Mouse (Mus musculus): ENCODE measurements around the gene Enpp7. TPM values are rescaled to one million over a fixed set of nuclear protein-coding genes. Genes with fewer than 3 reads are reported as not detected.

Enpp7 gene
- 1.9 TPM for polyA plus RNA-seq (2014; fragmentation: Illumina TruSeq; extraction: RNeasy Lipid Tissue Mini Kit (QIAGEN cat#74804); ENCODE audit: low replicate concordance)

DNA sequence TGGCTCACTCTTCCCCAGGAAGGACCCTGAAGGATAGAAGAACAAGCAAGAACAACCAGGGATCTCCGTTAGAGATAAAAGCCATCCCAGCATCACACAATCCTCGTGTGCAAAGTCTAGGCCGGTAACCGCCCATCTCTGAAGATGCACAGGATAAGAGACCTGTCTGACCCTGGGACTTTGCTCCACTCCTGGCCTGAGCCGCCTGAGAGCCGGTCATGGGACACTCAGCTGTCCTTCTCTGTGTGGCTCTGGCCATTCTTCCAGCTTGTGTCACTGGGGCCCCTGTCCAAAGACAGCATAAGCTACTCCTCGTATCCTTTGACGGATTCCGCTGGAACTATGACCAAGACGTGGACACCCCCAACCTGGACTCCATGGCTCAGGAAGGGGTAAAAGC is at the start of gene Enpp7:
TSS of gene Enpp7 (plus strand) at position 190 of the 400 bp plus-strand sequence.

GRCm38 (mm10) chr11:119022895-119023615 is 35.1 kb downstream of the Enpp7 start, which contains the start of gene Cbx2:
TSS of gene Cbx2 (plus strand) at chr11:119022962.

GRCm38 (mm10) chr11:119040600-119041324 is 52.8 kb downstream of the Enpp7 start, which contains the start of gene Cbx8:
TSS of gene Cbx8 (minus strand) at chr11:119040969.

Other genes starting within 250 kb of the Enpp7 start
- 0.48 TPM for gene Rbfox3, start 76.6 kb upstream of the Enpp7 start, polyA plus RNA-seq (2014; fragmentation: Illumina TruSeq; extraction: RNeasy Lipid Tissue Mini Kit (QIAGEN cat#74804); ENCODE audit: low replicate concordance)
- 0.22 TPM for gene Cbx2, start 34.8 kb downstream of the Enpp7 start, polyA plus RNA-seq (2014; fragmentation: Illumina TruSeq; extraction: RNeasy Lipid Tissue Mini Kit (QIAGEN cat#74804); ENCODE audit: low replicate concordance)
- 1.0 TPM for gene Cbx8, start 52.8 kb downstream of the Enpp7 start, polyA plus RNA-seq (2014; fragmentation: Illumina TruSeq; extraction: RNeasy Lipid Tissue Mini Kit (QIAGEN cat#74804); ENCODE audit: low replicate concordance)
- gene Cbx4, start 98.0 kb downstream of the Enpp7 start, polyA plus RNA-seq (2014; fragmentation: Illumina TruSeq; extraction: RNeasy Lipid Tissue Mini Kit (QIAGEN cat#74804); ENCODE audit: low replicate concordance) = 3.2 TPM
- gene Tbc1d16, start 240.3 kb downstream of the Enpp7 start, polyA plus RNA-seq (2014; fragmentation: Illumina TruSeq; extraction: RNeasy Lipid Tissue Mini Kit (QIAGEN cat#74804); ENCODE audit: low replicate concordance) = 1.0 TPM
- not detected for gene Ccdc40, start 240.4 kb downstream of the Enpp7 start, polyA plus RNA-seq (2014; fragmentation: Illumina TruSeq; extraction: RNeasy Lipid Tissue Mini Kit (QIAGEN cat#74804); ENCODE audit: low replicate concordance)